Comparison of ENCODE assay signal across 12 mouse cellular contexts in genomic region chr2:89724912-89725311, GRCm38 (mm10).
"Had no signal": no experiment of that assay in that cellular context is flagged by ENCODE, and none has a peak within 500 bp of the region (broad histone marks: within the 10 kb centered on the region; RNA-seq: fewer than 3 reads in every experiment).

Gene Olfr1252, minus strand, starts transcription at chr2:89725012.

- DNase-seq: retina, postnatal 1 day; right cerebral cortex, adult 18-20 months; right cerebral cortex, postnatal 14 days; right cerebral cortex, postnatal 25 days; right cerebral cortex, postnatal 4 days; spleen, adult 18-20 months; thymus, adult 18-20 months; thymus, adult 2 months; thymus, postnatal 14 days; thymus, postnatal 25 days; thymus, postnatal 36 days; thymus, postnatal 4 days had no signal
